Mouse (Mus musculus) olfactory bulb, adult 2 months (tissue): Measurements from ENCODE around the gene Adgrb2.

Experiments
- CTCF ChIP-seq: fragments of 200-500 bp; IDR thresholded peaks from 2 replicates; pipeline ENCODE4 v1.5.1; 2012; ENCODE audit warnings: low read depth, mild to moderate bottlenecking, low read length, moderate library complexity; ENCODE audit not compliant: insufficient read depth
- POLR2A ChIP-seq: fragments of 200-500 bp; IDR thresholded peaks from 2 replicates; pipeline ENCODE4 v1.6.1; 2012; ENCODE audit warnings: mild to moderate bottlenecking, low read depth, low read length, moderate library complexity; ENCODE audit not compliant: insufficient read depth

DNA sequence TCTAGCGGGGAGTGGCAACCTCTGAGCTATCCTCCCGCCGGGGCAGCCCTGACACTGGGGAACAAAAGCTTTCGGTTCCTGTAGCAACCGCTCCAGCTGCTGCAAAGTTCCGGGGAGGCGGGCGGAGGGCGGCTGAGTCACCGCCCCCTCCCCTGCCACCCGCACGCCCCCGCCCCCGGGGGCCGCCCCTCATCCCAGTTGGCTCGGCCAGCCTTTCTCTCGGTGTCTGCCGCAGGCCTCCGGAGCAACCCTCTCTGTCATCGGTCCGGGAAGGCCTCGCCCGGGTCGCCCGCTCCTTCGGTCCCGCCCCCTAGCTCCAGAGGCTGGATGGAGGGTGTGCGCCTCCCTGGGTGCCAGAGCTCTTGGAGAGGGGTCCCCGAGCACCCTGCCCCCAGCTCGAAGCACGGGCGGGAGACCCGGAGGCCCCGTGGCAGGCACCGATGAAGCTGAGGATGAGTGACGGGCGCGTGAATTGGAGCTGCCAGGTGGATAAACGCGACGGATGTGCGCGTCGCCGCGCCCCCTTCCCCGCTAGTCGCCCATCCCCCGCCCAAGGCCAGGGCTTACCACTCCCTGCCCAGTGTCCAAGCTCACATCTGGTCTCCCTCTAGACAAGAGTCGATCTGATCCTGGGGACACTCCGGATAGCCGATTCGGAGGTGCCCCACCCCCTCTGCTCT is 3.3 kb downstream of the Adgrb2 start:
- no peak for TF ChIP-seq POLR2A
- no peak for TF ChIP-seq CTCF
